Mouse (Mus musculus) c-Kit-positive CD71-positive TER-119-positive erythroid progenitor cells, embryonic 14.5 days (primary cell): ENCODE results near the gene Sdk2.
A peak's percentile ranks its signal among the peaks of the same experiment; 100 is the strongest.

ENCODE experiments used
- DNase-seq: peaks from one replicate; pipeline ENCODE4 v3.0.0-alpha.2; 2013; ENCODE audit warnings: low spot score

The Sdk2 gene

DNA sequence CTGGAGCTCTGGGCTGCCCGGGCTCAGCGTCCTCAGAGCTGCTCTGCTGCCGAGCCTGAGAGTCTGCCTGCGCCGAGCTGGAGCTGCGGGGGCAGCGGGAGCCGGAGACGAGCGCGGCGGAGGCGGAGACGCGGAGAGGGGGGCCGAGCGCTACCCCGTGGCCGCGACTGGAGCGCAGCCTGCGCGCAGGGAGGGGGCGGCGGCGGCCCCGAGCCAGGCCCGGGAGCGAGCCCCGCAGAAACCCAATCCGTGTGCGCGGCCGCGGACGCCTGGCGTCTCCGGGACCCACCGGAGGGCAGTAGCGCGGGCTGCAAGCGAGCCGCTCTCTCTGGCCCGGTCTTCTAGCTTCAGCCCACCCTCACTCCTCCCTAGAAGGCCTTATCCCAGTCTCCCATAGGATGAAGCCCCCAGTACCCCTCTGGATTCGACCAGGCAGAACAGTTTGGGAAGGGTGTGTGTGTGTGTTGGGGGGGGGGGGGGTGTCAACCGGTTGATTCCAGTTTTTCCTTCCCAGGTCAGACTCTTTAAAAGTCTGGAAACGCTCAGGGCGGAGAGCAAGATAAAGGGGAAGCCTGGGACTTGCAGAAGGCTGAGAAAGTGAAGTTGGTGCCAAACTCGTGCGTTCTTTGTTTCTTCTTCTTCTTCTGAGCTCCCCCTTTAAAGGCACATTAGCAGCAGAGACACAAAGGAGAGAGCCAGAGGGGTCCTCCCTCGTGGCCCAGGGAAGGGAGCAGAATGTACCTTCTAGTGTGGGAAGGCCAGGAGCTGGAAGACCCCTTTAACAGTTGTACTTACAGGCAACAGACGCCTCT is at the start of gene Sdk2:
Gene Sdk2 (minus strand): TSS at position 96 of the 812 bp plus-strand sequence.
- no peak for DNase-seq

DNA sequence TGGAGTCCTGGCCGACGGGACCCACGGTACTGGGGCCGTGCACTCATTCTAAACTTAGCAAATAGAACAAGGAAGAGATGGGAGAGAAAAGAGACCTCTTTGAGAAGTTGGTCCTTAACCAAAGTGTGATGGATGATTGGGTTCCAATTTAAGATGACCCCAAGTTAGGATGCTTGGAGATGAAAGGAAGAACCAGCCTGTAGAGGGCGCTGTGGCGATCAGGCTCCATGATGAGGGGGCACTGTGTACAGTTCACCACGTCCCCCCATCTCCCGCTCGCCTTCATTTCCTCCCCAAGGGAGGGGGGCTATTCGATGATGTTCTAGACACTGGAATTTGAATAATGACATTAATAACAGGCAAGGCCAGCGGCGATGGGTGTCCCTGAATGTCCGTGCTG is 48.2 kb upstream of the Sdk2 start:
- DNase-seq, result no peak

DNA sequence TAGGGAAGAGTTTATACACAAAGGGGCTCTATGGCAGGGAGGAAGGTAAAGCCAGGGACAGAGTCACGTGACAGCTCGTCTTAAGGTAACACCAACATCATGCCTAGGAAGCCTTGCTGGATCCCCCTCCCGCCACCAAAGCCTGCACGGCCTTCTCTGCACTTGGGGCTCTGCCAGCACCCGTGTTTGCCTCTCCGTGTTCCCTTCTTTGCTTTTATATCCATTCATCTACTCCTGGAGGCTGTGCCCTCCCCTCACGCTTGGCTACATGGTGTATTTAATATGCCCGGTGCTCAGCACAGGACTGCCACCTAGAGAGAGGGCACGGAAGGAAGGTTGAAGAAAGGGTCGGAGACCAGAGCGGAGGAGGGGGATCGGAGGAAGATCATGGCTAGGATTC is 47.8 kb upstream of the Sdk2 start:
- DNase-seq, result no peak

DNA sequence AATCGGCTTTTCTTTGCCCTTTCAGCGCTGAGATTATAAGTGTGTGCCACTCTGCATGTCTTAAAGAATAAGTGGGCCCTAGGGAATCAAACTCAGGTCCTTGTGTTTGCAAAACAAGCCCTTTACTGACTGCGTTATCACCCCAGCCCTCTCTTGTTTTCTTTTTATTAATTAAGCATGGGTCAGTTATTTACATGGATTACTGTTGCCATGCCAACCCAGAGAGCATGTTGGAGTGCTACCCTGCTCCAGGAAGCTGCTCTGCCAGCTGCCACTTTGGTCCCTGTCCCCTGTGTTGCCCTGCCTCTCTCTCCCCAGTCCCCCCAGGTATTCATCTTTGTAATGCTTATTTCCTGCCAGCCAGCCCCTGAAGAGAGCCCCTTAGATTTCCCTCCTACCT is 44.0 kb upstream of the Sdk2 start:
- DNase-seq, result no peak

DNA sequence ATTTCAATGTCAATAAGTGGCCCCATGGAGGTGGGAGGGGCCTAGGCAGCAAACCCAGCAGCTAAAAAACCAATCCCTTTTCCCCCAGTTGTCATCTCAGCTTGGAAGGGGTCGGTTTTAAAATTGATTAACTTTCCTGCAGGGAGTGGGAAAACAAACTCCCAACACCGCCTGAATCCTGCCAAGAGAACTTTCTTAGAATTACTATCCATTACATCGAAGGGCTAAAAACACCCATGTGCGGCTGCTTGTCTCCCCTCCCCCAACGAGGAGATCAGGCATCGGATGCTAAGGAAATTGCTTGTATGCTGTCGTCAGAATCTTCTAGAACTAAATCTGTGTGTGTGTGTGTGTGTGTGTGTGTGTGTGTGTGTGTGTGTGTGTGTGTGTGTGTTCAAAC is 26.8 kb upstream of the Sdk2 start:
- DNase-seq, result no peak

DNA sequence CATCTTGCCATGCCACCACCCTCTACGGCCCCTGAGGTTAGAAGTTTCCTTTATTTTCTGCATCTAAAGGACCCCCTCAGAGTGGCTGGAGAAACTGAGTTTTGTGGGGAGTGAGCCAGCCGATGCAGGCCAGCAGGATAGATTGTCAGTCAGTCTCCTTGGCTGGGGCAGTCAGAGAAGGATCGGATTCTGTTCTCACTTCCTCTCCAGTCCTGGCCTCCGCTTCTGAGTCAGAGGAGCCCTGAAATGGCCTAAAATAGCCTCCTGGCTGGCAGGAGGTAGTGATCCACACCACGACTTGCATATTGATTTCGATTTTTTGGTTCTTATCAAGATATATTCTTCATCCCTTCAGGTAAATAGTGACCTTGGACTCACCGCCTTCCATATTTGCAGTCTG is 26.3 kb upstream of the Sdk2 start:
- DNase-seq, result no peak

DNA sequence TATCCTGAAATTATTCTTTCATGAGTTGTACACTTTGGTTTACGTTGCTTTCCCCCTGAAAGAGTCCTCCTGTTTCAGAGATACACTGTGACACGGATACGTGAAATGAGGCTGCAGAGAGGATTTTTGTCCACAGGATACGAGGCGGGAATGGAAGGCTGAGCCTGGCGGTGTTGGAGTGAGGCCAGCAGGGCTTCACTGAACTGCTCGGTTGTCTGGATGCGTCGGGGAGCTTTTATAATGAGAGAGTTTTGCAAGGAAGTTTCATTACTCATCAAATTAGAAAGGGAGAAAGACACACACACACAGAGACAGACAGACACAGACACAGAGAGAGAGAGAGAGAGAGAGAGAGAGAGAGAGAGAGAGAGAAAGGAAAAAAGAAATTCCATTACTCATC is 13.8 kb upstream of the Sdk2 start:
- DNase-seq, result no peak

DNA sequence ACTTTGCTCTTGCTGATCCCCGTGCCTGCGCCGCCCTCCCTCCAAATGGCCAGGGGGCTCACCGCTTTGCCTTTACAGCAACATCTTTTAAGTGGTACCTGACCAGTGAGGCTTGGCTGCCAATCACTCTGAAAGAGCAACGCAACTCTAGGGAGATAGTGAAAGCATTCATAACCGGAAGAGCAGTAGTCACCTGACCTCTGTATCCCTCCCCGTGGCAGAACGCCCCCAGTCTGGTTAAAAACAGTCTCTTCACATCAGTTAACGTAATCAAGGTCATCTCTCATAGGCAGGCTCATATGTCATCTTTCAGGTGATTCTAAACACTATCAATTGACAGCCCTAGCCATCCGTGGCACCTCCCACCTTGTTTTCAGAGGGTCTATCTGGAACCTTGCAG is 5.8 kb upstream of the Sdk2 start:
- DNase-seq, result no peak

DNA sequence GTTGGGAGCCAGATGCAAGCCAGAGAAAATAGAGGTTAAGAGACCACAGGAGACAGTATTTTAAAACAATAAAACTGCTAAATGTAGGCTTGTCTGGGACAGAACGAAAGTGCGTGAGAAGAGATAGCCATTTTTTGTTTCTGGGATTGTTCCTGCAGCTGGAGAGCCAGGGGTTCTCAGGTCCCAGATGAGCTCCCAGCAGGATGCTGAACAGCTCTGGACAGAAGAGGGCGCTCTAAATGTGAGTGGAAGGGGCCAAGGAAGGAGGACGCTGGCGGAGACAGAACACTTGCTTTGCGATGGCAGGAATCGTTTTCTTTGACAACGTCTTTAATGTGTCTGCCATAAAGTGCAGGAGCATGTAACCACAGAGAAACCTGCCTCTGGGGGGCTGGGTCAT is 5.2 kb upstream of the Sdk2 start:
- DNase-seq, result no peak

DNA sequence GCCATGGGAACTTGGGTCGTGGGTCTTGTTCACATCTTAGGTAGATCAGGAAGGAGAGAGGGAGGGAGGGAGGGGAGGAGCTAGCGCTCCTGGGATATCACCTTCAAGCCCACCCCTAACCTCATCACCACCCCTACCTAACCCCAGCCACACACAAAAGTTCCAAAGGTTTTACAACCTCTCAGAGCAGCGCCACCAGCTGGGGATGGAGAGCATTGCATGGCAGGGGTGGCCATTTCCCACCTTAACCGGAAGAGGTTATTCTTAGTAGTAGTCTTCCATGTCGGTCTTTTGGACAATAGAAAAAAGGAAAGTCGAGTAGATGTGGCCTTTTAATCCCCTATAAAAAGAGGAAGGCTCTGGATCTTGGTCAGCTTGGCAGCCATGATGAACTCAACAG is 4.0 kb upstream of the Sdk2 start:
- no peak for DNase-seq

DNA sequence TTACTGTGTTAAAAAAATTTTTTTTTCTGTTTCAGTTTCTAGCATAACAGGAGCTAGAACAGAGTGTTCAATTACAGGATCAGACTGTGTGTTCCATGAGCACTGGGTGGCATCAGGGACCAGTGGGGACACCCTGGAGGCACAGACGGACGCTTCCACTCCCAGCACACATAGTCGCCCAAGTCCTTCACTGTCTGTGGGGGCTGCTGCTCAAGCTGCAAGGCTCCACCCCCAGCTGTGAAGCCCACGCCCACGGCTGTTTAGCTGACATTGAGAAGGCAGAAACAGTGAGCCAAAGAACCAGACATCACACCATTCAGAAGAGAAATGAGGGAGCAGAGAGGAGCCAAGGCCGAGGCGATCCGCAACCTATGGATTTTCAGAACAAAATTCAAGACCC is 3.3 kb upstream of the Sdk2 start:
- DNase-seq, result no peak

DNA sequence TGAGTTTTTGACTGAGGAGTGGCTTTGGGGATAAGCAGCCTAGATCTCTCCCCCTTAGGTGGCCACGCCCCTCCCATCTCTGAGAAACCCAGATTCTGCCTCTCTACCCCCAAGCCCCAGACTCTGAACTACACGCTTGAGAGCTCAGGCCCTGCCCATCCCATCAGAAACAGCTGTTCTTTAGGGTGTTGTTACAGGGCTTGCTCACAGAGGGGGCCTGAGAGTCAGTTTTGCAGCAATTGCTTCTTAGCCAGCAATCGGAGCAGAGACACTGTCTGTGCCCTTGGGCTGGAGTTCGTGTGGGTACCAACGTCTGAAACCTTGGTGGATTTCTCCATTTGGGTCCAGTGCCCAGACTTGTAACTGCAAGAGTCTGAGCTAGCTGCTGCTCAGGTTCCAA is 1.5 kb upstream of the Sdk2 start:
- DNase-seq, result peak; percentile 1

DNA sequence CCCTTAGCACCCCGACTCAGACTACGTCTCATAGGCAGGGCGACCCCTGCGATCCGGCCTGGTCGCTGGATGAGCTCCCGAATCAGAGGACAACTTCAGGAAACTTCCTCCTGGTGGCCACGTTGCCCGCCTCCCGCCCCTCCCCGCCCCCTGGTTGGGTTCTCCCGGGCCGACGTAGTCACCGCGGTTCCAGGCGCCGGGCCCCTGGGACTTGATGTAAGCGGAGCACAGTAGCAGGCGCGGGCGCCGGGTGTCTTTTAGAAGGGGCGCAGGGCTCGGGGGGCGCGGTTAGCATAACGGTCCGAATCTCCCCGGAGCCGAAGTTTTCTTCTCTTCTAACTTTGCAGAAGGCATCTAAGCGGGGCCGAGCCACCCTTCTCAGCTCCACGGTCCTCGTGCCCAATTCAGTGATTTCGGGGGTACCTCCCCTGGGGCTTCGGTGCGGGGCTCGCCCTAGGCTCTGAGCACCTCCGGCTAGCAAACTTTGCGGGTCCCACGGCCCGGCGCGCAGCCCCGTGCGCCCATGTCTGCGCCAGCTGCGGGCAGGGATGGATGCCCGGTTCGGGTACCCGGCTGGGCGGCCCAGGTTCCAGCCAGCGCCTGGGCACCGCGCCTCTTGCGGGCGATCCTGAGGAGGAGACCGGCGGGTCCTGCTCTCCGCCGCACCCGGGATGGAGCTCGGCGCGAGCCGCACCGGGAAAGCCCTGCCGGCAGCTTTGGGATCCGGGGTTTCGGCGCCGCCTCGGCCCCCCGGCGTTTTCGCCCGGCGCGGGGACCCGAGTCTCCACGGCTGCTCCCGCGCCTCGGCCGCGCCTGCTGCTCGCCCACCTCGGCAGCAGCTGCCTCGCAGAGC is 522 bp downstream of the Sdk2 start:
- DNase-seq, result no peak

DNA sequence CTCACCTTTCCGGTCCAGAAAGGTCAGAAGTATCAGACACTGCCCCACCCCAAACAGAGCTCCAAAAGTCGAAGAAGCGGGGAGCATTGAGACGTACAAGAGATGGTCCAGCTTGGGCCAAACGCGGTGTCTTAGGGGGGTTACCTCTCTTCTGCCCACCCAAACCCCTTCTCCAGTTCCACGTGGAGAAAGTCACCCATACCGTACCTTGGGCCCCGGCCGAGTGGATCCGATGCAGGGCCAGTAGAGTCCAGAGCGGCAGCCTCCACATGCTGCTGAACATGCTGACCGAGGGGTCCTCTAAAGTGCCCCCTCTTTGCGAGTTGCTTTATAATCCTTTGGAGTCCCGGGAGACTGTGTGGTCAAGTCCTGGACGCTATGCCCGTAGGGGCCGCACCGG is 1.2 kb downstream of the Sdk2 start:
- no peak for DNase-seq

DNA sequence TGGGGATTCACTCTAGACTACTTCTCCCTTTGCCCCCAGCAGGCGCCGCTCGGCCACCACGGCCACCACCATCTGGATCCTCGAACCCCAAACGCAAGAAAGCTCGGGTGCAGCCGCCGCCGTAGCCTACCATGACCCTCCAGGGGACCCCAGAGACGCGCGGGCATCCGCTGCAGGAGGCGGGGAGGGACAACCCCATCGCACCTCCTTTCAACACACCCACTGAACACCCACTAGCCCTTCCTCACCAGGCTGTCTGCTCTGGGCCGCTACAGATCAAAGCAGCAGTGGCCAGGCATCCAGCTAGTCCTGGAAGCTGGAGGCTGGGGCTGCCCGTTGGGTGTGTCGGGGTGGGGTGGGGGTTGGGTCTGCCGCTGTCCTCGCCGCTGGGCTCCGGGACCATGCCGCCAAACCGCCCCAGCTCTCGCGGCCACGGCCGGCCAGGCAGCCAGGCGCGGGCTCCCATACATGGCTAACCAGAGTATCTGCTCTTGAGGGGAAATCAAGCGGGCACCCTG is 1.9 kb downstream of the Sdk2 start:
- no peak for DNase-seq

DNA sequence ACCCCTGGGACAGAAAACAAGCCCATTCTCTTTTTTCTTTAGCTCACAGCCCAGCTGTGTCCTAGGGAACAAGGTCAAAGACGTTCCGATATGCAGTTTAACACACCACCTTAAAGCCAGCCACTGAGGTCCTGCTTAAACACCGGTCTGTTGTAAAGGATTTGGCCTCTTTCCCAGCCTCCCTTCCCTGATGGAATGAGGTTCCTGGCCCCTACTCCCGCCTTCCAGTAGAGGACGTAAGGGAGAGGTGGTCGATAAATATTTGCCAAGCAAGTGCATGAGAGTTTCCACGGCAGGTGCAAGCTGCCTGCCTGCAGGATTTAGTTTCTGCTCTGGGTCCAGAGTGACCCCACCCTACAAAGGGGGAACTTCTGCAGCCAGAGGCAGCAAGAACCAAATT is 4.9 kb downstream of the Sdk2 start:
- no peak for DNase-seq

DNA sequence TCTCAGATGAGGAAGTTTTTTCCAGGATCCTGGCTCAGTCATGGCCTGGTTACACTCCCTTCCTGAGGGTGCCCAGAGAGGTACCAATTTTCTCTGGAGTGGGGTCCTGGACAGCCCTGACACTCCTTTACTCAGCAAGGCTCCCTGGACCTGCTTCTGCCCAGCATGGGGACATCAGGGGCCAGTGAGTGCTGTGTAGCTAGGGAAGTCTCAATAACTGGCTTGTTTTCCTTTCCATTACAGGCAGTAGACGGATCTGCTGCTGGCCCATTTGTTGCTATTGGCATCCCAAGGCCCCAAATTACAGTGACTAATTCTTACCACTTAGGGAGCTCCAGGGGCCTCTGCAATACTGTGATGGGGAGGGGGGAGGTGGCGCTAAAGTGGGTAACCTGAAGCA is 5.6 kb downstream of the Sdk2 start:
- DNase-seq, result no peak

DNA sequence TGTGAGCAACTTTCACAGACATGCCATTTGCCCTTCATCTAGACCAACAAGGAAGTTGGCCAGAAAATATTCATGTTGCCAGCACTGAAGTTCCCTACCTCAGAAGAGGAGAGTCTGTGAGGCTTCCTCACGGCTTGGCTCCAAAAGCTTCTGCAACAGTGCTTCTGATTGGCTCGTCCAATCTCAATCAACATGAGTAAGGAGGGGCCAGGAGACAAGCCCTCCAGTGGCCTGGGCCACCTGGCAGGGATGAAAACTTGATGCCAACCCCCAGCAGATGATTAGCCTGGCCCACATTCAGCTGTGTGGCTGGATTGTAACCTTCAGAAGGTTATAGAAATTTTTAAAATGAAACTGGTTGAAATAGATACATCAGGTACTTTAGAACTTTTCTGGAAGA is 10.5 kb downstream of the Sdk2 start:
- no peak for DNase-seq

DNA sequence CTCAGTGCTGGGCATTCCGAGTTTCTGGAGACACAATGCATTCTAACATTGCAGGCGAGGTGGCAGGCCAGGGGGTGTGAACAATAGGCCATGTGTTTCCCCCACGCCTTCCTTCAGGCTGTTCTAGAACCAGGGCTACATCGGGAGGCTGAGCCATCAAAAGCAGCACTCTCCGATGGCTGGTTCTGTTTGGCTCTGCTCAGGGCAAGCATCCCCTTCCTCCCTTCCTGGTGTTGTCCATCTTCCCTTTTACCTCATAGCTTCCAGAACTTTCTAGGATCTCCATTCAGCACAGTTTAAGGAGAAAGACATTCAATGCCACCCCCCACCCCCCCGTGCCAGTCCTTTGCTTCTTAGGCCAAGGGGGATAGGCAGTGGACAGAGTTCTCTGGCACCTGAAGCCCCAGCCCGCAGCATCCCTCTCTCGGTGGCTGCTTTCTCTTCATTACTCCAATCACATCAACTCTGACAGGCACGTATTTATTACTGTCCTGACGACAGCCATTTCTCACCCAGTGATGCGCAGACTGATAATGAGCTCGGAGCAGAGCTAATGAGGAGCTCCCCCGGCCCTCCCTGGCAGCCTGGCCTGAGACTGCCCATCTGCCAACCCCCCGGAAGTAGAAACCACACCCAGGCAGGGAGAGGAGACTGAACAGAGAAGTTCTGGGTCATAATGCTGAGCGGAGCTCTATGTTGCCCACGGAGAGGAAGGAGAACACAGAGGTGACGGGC is 12.1 kb downstream of the Sdk2 start:
- no peak for DNase-seq

DNA sequence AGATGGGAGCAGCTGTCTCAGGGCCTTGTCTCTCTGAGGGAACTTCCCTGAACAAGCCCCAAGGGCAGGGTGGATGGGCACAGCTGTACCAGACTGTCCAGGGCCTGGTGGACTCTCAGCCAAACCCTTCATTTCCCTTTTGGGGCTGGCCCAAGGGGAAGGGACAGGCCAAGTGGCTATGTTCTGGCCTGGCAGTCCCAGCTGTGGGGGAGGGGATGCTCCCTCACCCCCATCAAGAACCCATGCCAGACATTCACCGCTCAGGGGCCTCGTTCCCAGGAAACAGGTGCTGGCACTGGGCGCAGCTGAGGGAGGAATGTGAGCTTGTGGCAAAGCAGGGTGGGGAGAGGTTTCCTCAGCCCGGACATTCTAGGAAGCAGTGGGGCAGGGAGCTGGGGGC is 15.5 kb downstream of the Sdk2 start:
- no peak for DNase-seq

DNA sequence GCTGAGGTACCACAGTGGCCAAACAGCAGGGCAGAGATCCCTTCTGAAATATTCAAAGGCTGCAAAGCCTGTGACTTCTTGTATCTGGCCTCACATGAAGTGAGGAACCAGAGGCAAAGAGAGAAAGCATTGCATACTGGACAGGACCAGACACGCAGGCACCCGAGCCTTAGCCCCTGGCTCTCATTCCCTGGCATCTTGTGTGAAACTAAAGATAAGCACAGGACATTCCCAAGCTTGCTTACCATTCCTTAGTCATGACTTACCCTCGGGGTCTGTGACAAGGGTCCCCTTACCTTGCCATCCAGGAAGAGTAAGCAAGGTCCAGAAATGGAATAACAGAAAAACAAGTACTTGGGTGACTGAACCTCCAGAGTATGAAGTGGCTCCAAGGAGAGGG is 16.3 kb downstream of the Sdk2 start:
- DNase-seq, result no peak

DNA sequence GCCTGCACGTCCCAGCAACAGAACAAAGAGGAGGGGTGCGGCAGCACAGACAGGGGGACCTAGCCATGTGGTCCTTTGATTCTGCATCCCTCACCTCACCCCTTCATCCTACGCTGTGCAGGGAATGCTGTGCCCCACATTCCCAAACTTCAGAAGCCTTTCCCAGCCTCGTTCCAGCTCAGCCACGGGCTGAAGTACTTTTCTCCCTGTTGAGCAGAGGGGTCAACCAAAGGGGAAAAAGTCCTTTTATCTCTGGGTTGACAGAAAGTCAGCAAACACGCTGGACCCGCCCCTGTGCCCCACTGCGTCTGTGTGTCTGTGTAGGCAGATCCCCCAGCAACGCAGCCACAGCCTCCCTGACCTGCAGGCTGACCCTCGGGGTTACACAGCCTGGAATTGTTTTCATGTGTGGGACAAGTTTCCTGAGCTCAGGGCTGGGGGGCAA is 18.9 kb downstream of the Sdk2 start:
- no peak for DNase-seq

DNA sequence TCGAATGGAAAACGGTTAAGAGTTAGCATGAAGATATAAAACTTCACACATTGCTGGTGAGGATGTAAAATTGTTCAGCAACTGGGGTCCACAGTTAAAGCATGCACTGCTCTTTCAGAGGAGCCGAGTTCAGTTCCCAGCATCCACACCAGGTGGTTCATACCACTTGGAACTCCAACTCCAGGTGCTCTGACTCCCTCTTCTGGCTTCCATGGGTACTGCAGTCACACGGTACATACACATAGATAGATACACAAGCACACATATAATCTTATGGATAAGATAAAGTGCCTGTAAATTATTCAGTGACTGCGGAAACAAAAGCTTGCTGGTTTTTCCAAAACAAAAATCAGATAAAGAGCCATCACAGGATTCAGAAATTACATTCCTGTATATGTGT is 19.9 kb downstream of the Sdk2 start:
- DNase-seq, result no peak
